Mouse (Mus musculus): Measurements from ENCODE around the gene Flg2.

The Flg2 gene

DNA sequence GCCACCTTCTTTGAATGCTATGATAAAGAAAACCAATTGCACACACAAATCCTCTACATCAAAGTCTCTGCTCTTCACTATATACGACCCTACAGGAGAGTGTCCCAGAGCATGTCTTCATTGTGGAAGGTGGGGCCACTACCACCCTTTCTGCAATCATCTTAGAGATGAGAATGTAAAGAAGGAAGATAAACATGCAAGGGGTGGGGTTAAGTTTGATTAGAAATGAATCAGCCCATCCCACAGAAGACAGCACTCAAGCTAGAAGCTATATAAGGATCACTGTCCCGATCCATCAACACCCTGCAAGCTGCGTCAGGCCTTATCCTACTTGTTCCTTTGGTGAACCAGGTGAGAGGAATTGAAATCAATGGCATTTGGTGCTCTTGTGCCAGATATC lies at the start of gene Flg2:
Gene Flg2, plus strand, starts transcription at position 301 of the 400 bp plus-strand sequence.
- DNase-seq (ENCODE audit: low read depth, low spot score) = no peak

DNA sequence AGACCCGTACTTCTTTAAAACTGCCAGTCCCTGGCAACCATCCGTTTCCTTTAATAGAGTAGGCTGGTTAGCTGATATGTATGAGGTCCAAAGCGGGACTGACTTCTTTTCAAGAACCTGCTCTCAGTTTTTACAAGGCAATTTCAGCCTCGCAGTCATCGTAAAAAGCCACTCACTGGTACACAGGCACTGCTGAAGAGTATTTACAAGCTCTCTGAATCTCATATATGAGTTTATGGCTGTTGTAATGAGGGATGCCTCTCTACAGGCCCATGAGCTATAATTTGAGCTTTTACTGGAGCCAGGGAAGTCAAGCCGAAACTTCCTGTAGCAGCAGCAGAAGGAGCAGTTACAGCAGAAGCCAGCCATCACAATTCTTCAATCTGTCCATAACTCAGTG lies 34.6 kb upstream of the Flg2 start:
- no peak for DNase-seq (ENCODE audit: low read depth, low spot score)

DNA sequence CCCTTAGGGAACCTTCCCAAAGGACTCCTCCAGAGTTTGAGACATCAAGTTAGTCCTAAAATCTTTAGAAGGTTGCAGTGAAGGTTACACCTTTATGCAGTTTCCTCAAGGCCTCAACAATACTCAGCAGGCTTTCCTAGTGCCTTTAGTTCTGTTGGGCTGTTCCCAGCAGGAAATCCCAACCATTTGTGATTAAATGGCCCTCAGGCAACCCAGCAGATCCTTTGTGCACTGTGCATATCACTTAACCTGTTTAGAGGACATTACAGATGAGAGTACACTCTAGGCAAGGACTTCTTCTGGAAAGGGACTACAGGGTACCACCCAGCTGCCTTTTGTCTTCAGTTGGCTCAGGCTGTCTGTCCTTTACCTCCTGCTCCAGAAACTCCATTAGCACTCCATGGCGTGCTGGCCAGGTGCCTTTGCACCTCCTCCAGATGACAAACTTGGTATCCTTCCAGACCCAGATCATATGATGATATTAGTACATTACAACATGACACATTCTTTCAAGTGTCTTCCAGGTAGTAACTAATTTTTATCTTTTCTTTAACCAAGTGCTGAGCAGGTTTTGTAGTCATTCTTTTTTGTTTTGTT lies 34.0 kb upstream of the Flg2 start:
- DNase-seq (ENCODE audit: low read depth, low spot score) = peak; percentile 29

- no peak for DNase-seq (ENCODE audit: low read depth, low spot score)
Observed at GRCm38 (mm10) chr3:93180856-93181255, 16.2 kb upstream of the Flg2 start.

DNA sequence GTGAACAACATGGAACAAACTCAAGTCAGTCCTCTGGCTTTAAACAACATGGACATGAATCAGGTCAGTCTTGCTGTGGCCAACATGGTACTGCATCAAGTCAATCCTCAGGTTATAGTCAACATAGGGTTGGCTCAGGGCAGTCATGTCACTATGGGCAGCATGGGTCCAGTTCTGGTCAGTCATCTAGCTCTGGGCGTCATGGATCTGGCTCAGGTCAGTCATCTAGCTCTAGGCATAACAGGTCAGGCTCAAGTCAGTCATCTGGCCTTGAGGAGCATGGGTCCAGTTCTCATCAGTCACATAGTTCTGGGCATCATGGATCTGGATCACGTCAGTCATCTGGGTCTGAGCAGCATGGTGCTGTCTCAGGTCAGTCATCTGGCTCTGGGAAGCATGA lies 4.9 kb downstream of the Flg2 start:
- DNase-seq (ENCODE audit: low read depth, low spot score) = no peak

DNA sequence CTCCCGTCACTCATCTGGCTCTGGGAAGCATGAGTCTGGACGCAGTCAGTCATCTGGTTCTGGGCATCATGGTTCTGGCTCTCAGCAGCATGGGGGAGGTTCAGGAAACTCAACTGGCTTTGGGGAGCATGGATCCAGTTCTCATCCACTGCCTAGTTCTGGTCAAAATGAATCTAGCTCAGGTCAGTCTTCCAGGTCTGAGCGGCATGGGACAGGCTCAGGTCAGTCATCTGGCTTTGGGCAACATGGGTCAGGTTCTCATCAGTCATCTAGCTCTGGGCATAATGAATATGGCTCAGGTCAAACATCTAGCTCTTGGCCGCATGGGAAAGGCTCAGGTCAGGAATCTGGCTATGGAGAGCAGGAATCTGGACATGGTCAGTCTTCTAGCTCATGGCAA lies 5.4 kb downstream of the Flg2 start:
- no peak for DNase-seq (ENCODE audit: low read depth, low spot score)

Measured in WW6 (cell line).